Mouse (Mus musculus): ENCODE data around the gene Zbtb22.
A peak's percentile ranks its signal among the peaks of the same experiment; 100 is the strongest.

Gene Zbtb22

DNA sequence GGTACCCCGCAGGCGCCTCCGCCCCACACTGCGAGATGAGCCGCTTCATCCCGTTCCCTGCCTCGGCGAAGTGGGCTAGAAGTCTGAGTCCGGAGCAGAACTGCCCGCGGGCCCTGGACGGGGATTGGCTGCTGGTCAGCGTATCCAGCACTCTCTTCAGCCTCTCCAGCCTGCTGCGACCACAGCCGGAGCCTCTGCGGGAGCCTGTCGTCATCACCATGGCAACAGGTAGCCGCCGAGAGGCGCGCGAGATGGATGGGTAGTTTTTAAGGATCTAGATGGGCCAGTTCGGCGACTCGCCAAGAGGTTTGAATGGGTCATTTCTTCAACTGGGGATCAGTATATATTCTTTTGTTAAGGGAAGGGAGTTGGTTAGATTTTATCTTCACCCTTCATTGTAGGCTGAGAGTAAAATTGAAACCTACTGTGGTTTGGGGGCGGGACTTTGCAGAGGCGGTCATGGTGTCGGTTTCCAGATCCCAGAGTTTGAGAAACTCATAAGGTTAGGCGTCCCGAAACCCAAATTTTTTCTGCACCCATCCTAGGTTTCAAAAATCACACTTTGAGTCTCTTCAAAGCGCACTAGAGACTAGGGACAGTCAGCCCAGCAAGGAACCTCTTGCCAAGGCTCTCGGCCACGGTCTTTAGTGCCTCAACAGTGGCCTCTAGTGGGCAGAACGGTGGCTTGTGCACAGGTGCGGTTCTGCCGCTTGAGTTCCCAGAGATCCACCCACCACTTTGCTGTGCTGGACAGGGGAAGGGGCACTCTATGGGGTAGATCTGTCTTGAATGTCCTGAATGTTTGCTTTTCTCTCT, 4.8 kb downstream of the Zbtb22 start:
- peak; percentile 86 to 91 for DNase-seq (ENCODE audit: low spot score in 2 of 2)

DNA sequence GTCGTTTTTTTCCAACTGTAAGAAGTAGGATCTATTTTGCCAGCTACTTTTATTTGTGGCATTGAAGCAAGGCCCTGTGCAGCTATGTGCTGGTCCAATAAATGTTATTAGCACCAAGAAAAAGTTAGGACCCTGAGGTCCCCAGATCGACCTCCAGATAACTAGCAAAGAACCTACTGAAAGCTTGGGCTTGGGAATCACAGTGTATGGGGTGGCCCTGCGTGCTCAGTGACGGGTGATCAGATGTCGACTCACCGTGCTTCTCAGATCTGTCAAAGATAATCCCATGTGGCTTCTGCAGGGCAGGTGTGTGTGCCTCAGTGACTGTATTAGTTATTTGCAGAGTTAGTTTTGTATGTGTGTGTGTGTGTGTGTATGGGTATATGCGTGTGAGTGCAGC, 5.7 kb downstream of the Zbtb22 start:
- no peak for DNase-seq (ENCODE audit: low spot score in 2 of 2)

DNA sequence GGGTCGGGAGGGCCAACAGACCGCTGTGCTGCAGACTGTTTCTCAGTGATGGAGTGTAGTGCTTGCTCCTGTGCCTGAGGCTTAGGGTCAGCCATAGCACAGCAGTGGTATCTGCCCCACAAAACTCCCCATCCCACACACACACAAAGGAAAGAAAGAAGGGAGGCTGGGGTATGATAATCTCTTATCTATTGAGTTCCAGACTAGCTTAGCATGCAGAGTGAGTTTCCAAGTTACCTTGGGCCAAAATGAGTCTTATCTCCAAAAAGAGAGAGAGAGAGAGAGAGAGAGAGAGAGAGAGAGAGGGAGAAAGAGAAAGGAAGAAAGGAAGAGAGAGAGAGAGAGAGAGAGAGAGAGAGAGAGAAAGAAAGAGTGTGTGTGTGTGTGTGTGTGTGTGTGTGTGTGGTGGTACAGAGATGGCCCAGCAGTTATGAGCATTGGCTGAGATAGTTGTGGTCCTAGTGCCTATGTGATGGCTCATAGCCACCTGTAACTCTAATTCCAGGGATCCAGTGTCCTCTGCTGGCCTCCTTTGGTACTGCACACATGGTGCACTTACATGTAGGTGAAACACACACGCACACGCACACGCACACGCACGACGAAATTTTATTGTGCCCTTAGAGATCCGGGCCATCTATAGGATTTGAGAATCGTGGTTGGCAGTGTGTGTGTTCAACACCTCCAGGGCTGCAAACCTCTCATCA, 9.0 kb downstream of the Zbtb22 start:
- no peak for DNase-seq (ENCODE audit: low spot score in 2 of 2)

DNA sequence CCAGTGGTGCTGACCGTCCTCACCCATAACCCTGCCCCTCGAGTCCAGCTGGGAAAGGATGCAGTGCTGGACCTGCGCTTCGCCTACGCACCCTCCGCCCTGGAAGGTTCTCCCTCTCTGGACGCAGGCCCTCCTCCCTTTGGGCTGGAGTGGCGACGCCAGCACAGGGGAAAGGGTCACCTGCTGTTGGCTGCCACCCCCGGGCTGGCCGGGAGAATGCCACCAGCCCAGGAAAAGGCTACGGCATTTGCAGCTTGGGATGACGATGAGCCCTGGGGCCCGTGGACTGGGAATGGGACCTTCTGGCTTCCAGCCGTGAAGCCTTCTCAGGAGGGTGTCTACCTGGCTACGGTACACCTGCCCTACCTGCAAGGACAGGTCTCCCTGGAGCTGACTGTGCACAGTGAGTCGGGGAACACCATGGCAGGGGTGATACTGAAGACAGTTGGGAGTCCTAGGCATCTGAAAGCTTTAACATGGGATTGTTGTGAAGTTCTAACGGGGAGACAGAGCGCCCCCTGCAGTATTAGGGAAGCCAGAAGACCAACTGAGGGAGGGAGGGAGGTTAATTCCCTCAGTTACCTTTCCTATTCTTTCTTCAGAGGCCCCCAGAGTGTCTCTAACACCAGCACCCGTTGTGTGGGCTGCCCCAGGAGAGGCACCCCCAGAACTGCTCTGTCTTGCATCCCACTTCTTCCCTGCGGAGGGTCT, 9.9 kb downstream of the Zbtb22 start:
- DNase-seq (ENCODE audit: low spot score in 2 of 2) = no peak

DNA sequence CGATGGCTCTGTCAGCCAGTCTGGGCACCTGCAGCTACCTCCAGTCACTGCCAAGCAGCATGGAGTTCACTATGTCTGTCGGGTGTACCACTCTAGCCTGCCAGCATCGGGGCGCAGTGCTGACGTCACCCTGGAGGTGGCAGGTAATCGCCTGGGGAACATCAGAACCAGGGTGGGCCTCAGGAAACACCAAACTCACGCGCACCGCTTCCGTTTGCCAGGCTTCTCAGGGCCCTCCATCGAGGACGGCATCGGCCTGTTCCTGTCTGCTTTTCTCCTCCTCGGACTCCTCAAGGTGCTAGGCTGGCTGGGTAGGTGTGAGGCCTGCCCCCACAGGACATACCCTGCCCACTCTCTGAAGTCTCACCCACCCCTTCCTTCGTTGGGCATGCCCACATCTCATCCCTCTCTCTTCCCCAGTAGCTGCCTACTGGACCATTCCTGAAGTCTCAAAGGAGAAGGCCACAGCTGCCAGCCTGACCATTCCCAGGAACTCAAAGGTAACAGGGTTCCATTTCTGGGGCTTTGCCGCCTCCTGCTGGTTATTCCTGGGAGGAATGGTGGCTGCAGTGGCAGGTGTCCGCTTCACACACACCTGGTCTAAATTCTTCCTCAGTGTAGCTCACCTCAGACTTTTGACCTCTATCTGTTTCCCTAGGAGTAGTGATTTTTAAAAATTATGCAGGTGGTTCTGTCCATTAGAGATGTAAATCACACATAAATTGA, 10.7 kb downstream of the Zbtb22 start:
- DNase-seq (ENCODE audit: low spot score in 2 of 2) = no peak

DNA sequence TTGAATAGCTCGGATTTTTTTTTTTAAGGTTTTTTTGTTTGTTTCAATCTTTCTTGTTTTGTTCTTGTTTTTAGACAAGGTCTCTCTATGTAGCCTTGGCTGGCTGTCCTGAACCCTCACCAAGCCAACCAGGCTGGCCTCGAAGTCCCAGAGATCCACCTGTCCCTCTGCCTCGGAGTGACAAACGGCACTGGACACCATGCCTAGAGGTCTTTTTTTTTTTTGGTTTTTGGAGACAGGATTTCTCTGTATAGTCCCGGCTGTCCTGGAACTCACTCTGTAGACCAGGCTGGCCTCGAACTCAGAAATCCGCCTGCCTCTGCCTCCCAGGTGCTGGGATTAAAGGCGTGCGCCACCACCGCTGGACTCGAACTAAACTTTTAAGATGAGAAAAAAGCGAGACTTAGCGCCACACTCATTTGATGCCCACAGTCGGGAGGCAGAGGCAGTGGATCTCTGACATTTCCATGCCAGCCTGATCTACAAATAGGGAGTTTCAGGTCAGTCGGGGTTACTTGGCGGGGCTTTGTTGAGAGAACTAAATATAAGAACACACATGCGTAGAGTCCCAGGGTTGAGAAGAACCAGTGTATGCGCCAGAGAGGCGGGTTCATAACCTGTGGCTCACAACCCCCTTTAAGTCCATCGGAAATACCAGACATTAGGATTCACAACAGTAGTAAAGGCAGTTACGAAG, 12.7 kb downstream of the Zbtb22 start:
- no peak for DNase-seq (ENCODE audit: low spot score in 2 of 2)

DNA sequence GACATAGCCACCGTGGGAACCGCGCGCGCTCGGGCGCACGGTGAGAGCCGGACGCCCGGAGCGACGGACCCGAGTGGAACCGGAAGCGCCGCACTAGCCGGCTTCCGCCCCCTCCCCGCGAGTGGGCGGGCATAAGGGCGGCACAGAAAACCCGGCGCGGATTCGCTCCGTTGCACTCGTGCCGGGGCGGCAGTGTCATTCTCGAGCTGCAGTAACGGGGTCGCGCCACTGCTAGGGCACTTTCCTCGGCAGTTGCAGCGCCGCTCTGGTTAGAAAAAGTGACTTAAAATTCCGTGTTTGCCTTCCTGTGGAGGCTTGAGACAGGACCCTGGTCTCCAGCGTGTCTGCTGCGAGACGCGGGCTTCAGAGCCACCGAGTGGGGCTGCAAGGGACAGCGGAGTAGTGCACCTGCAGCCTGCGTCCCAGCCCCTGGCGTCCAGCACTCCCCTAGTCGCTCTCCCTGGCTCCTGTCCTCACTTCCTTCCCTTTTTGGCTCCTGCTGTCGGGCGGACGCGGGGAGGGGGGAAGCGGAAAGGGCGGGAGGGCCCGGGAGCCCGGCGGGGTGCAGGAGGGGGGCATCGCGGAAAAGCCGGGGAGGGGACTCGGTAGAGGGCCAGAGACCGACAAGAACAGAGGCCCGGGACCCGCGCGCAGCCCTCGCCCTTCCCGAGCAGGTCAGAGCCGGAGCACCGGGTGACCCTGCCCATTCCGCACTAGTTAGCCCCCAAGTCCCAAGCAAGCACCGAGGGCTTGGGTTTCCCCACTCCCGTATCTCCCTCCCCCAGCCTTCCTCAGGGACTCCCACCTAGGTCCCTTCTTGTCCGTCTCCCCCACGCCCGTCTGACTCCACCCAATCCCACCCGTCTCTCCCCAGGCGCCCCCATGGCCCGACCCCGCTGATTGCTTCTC, 13.9 kb downstream of the Zbtb22 start, which contains the start of gene Rgl2:
Gene Rgl2, plus strand, starts transcription at position 173 of the 909 bp plus-strand sequence.
- DNase-seq (ENCODE audit: low spot score in 2 of 2) = peak; percentile 92

DNA sequence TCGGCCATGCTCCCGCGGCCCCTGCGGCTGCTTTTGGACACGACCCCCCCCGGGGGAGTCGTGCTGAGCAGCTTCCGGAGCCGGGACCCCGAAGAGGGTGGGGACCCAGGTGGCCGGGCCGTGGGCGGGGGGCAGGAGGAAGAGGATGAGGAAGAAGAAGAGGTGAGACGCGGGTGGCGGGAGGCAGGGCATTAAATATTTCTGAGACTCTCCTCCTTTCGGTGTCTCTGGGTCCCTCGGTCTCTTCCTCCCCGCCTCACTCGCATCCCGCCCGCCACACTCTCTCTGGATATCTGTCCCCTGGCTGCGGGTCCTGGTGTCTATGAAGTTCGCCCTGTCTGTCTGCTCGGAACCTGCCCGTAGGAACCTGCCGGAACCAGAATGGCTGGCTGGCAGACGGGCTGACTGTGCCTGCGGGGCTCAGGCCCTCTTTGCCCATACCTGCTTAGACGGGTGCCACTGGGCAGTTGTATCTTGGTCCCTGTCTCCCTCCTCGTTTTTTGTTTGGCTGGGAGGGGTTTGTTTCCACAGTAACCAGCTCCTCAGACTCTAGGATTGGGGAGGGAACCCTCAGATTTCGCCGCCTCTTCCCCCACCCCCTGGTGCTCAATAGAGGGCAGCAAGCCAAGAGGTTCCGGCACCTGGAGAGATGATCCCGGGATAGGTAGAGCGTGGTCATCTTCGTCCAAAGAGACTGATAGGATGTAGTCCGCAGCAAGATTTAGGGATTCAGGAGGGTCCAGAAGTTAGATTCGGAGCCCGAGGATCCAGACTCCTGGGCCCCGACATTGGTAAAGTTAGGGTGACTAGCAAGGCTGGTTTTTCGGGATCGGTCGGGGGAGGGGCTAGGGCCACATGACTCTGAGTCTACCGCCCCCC, 14.8 kb downstream of the Zbtb22 start:
- DNase-seq (ENCODE audit: low spot score in 2 of 2) = peak; percentile 70 to 78

DNA sequence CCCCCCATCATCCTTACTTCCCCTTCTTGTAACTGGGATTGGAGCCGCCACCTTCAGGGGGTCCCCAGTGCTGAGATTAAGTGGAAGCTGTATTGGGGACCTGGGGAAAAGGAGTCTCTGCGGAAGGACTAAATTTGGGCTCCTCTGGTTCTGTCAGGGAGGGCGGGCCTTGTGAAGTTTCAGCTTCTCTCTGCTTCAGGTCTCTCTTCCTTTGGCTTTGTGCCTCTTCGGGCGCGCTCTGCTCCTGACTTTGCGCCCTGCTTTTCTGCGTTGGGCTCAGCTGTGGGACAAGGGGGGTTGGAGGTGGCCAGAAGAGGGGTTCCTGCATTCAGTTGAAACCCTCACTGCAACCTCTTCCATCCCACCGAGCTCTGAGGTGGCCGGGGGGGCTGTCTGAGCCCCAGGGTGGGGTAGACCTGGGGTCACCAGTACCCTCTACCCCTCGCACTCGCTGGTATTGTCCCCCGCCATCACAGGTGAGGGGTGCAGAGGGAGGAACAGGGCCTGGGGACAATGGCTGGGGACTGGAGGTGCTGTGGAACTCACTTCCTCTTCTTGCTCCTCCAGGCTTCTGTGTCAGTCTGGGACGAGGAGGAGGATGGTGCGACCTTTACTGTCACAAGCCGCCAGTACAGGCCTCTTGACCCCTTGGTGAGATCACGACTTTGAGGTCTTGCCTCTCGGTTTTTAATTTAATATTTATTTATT, 15.6 kb downstream of the Zbtb22 start:
- no peak for DNase-seq (ENCODE audit: low spot score in 2 of 2)

DNA sequence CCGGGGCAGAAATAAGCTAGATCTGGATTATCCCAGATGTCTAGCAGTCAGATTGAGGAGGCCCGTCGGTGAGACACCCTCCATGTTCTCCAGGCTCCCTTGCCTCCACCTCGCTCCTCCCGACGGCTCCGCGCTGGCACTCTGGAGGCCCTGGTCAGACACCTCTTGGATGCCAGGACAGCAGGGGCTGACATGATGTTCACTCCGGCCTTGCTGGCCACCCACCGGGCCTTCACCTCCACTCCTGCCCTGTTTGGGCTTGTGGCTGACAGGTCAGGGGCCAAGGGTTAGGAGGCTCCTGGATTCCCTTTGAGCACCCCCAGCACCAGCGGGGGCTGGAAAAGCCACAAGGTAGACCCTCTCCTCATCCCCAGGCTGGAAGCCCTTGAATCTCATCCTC, 16.2 kb downstream of the Zbtb22 start:
- DNase-seq (ENCODE audit: low spot score in 2 of 2) = no peak

DNA sequence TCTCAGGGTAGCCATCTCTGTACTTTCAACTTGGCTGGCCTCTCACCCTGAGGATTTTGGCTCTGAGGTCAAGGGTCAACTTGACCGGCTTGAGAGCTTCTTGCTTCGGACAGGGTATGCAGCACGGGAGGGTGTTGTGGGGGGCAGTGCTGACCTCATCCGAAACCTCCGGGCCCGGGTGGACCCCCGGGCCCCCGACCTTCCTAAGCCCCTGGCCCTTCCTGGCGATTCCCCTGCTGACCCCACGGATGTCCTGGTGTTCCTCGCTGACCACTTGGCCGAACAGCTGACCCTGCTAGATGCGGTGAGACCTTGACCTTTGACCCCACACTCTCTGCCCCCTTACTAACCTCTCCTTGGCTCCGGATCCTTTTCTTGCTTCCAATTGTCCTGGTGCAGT, 16.7 kb downstream of the Zbtb22 start:
- DNase-seq (ENCODE audit: low spot score in 2 of 2) = no peak

DNA sequence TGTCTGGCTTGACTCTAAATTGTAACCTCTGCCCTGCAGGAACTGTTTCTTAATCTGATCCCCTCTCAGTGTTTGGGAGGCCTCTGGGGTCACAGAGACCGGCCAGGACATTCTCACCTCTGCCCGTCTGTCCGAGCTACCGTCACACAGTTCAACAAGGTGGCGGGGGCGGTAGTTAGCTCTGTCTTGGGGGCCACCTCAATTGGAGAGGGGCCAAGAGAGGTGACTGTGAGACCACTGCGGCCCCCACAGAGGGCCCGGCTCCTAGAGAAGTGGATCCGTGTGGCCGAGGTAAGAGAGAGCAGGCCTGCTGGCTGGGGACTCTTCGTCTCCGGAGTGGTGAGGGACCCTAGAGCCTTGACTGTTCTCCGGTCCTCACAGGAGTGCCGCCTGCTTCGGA, 17.3 kb downstream of the Zbtb22 start:
- no peak for DNase-seq (ENCODE audit: low spot score in 2 of 2)

DNA sequence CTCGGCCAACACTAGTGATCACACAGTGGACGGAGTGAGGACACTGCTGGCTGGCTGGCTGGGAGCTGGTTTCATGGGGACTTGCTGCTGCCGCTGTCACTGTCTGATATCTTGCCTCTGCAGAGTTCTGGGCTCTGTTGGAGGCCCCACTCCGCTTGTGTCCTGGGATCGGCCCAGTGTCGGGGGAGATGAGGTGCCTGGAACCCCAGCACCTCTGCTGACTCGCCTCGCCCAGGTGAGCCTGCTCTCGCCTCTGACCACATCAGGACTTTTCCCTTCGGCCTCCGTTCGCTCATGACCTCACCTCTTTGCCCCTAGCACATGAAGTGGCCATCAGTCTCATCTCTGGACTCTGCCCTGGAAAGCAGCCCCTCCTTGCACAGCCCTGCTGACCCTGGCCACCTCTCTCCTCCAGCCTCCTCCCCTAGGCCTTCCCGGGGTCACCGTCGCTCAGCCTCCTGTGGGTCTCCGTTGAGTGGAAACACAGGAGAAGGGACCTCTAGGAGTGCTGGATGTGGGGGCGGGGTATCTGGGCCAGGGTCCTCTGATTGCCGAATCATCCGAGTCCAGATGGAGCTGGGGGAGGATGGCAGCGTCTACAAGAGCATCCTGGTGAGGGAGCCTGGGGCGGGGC, 19.8 kb downstream of the Zbtb22 start:
- no peak for DNase-seq (ENCODE audit: low spot score in 2 of 2)

DNA sequence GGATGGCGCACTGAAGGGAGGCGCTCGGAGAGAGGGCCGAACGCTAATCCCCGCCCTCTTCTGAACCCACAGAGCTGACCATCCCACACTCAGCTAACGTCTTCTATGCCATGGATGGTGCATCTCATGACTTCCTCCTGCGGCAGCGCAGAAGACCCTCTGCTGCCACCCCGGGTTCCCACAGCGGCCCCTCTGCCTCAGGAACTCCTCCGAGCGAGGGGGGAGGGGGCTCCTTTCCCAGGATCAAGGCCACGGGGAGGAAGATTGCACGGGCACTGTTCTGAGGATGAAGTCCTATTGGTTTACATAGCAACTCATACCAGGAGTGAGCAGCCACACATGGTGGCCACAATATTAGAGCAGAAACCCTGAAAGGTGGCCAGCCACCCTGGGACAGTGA, 21.3 kb downstream of the Zbtb22 start:
- no peak for DNase-seq (ENCODE audit: low spot score in 2 of 2)

DNA sequence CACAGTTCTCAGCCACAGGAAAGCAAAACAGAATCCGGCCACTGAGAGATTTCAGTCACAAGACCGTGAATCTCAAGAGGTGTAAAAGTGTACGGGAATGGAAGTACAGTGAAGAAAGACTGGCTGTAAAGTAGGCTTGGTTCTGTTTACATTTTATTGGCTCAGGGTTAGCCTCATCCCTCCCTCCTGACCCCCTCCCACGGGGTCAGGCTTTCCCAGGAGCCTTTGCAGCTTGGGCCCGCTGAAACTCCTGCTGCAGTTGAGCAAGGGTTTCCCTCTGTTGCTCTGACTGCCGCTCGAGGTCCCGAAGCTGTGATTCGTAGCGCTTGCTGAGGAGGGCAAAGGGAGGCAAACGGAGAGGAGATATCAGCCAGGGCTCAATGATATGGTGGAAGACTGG, 23.1 kb downstream of the Zbtb22 start:
- DNase-seq (ENCODE audit: low spot score in 2 of 2) = no peak

DNA sequence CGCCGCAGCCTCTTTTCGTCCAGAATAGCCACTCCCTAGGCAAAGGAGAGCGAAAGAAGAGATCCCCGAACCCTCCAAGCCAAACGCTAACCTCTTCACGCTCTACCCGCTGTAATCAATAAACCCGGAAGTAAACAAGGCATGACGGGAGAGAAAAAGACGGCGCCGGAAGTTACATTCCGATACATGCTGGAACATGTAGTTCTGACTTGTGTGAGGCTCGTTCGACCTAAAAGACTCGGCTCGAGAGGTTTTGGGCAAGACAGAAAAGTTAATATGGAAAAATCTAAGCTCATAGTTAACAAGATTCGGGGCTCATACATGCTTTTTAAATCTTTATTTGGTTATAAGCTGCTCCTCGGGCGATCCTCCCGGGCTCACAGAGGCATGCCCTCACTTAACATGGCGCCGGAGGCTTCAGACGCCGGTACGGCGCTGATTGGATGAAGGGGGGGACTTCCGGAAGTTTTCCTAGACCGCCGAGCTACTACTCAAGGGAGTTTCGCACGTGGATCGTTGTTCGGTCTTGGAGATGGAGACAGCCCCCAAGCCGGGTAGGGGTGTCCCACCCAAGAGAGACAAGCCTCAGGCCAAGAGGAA, 24.6 kb downstream of the Zbtb22 start, which contains the start of the genes Pfdn6 and Wdr46:
Gene Pfdn6, minus strand, starts transcription at position 138 of the 600 bp plus-strand sequence.
Gene Wdr46, plus strand, starts transcription at position 455 of the 600 bp plus-strand sequence.
- peak; percentile 89 to 93 for DNase-seq (ENCODE audit: low spot score in 2 of 2)

DNA sequence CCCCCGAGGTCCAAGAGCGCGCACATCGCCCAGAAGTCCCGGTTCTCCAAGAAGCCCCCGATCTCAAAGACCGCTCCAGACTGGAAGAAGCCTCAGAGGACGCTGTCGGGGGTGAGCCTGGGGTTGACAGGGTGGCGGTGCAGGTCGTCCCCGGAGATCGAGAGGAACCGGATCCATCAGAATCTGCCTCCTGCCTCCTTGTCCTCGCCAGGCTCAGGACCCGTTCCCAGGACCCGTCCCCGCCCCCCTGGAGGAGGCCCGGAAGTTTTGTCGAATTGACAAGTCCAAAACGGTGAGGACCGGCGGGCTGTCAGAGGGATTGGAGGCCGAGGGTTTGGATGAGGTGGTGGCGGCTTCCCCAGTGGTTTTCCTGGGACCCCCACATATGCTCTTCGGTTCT, 25.3 kb downstream of the Zbtb22 start:
- no peak for DNase-seq (ENCODE audit: low spot score in 2 of 2)
